Mouse (Mus musculus): ENCODE results near the gene Chn2. TPM values are rescaled to one million over a fixed set of nuclear protein-coding genes. Genes with fewer than 3 reads are reported as not detected.

Chn2 gene
- 7.2 and 7.9 TPM in 2 replicates for polyA plus RNA-seq (2012)

GRCm38 (mm10) chr6:54039357-54039804, at the start of gene Chn2:
Gene Chn2 (plus strand): TSS chr6:54039554.

GRCm38 (mm10) chr6:54325246-54325885, 286.0 kb downstream of the Chn2 start, which contains the start of gene Prr15:
Gene Prr15 (plus strand): TSS chr6:54325835.

Other genes starting within 250 kb of the Chn2 start
- 0.01 and 0.04 TPM in 2 replicates for gene Tril, start 218.7 kb upstream of the Chn2 start, polyA plus RNA-seq (2012)
- 0.05 TPM in 1 of 2 replicates, not detected in the other for gene Cpvl, start 60.9 kb upstream of the Chn2 start, polyA plus RNA-seq (2012)